Mouse (Mus musculus): Measurements from ENCODE around the gene Vmp1. TPM values are rescaled to one million over a fixed set of nuclear protein-coding genes. Genes with fewer than 3 reads are reported as not detected.

The Vmp1 gene
- polyA plus RNA-seq, 1 experiment from 2014 or later: 97.9 TPM

GRCm38 (mm10) chr11:86542851-86543250 is 140.8 kb downstream of the Vmp1 start:
- peak overlapping the region; percentile 99 for H3K4me3 ChIP-seq

DNA sequence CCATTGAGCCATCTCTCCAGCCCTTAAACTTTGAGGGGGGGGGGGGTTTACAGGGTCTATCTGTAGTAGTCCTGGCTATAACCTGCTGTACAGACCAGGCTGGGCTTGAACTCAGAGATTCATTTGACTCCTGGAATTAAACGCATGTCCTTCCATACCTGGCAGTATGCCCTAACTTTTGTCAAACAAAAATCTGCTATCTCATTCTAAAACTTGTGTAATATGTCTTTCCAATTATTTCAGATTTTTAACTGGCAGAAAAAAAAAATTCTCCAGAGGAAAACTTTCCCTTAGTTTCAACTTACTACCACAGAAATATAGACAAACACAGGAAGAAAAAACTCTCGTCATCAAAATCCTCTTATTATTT is 143.2 kb downstream of the Vmp1 start:
- peaks cover 22% of the 10 kb centered on the region for H3K36me3 ChIP-seq
- WGBS: 93% methylated on average over 2 of the region's 2 CpGs
- peaks cover 17% of the 10 kb centered on the region for H3K4me1 ChIP-seq
- no peaks in the 10 kb centered on the region for H3K9me3 ChIP-seq (replicated peaks)
- no peak overlapping the region for H3K27ac ChIP-seq
- no peak for DNase-seq (ENCODE audit: low spot score)
- H3K4me3 ChIP-seq: no peak overlapping the region
- no peaks in the 10 kb centered on the region for H3K27me3 ChIP-seq (ENCODE audit: low read depth, poor library complexity, severe bottlenecking)

More at GRCm38 (mm10) chr11:86542851-86543250, 140.8 kb downstream of the Vmp1 start:
- DNase-seq (ENCODE audit: low spot score): no peak
- Histone ChIP-seq H3K27me3 (ENCODE audit: low read depth, poor library complexity, severe bottlenecking) (no peaks in the 10 kb centered on the region), H3K27ac (no peak overlapping the region), H3K9me3 (replicated peaks) (no peaks in the 10 kb centered on the region), H3K36me3 (peaks cover 20% of the 10 kb centered on the region), H3K4me1 (peaks cover 20% of the 10 kb centered on the region)
- 87% methylated on average over 1 of the region's 1 CpGs for WGBS

GRCm38 (mm10) chr11:86539716-86540475 is 143.7 kb downstream of the Vmp1 start:
- H3K9me3 ChIP-seq (replicated peaks): no peaks in the 10 kb centered on the region
- no peak for DNase-seq (ENCODE audit: low spot score)
- no peak overlapping the region for H3K4me3 ChIP-seq
- peaks cover 14% of the 10 kb centered on the region for H3K4me1 ChIP-seq
- no peak overlapping the region for H3K27ac ChIP-seq
- WGBS: 93% methylated on average over 6 of the region's 6 CpGs
- H3K36me3 ChIP-seq: peaks cover 26% of the 10 kb centered on the region
- no peaks in the 10 kb centered on the region for H3K27me3 ChIP-seq (ENCODE audit: low read depth, poor library complexity, severe bottlenecking)

DNA sequence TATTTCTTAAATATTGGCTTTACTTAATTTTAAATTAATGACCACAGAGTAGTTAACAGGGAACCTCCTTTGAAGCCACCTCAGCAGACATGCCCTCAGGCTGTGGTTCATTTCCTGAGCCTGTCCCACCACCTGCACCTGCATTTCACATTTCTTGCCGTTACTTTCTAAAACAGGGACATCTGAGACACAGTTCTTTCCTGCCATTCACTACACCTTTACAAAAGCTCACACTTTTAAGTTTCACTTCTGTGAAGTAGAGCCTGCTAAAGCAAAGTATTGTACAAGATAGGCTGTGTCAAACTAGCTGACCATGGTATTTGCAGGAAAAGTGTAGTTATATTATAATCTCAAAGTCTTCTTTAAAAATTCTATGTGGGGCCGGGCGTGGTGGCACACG is 144.8 kb downstream of the Vmp1 start:
- no peak for DNase-seq (ENCODE audit: low spot score)
- Histone ChIP-seq H3K27me3 (ENCODE audit: low read depth, poor library complexity, severe bottlenecking) (no peaks in the 10 kb centered on the region), H3K36me3 (peaks cover 36% of the 10 kb centered on the region), H3K9me3 (replicated peaks) (no peaks in the 10 kb centered on the region), H3K4me1 (peaks cover 13% of the 10 kb centered on the region), H3K4me3 (no peak overlapping the region), H3K27ac (no peak overlapping the region)
- 89% methylated on average over 4 of the region's 4 CpGs for WGBS

- H3K9me3 ChIP-seq (replicated peaks): no peaks in the 10 kb centered on the region
- no peak for DNase-seq (ENCODE audit: low spot score)
- peaks cover 60% of the 10 kb centered on the region for H3K36me3 ChIP-seq
- no peaks in the 10 kb centered on the region for H3K4me1 ChIP-seq
- H3K27me3 ChIP-seq (ENCODE audit: low read depth, poor library complexity, severe bottlenecking): no peaks in the 10 kb centered on the region
- no peak overlapping the region for H3K27ac ChIP-seq
- H3K4me3 ChIP-seq: no peak overlapping the region
- WGBS: 96% methylated on average over 5 of the region's 5 CpGs
Observed at GRCm38 (mm10) chr11:86534201-86534910, 149.3 kb downstream of the Vmp1 start.

MicroRNAs within 50 kb of the gene (microRNA counts, 519-probe panel; counts per million panel counts)
- 2,965 counts per million, percentile 74 among the panel's probes with 10 or more counts for microRNA mmu-miR-21

Small RNA genes lying within 50 kb of the gene (microRNA-seq; reads per million reads assigned to microRNA genes)
- 3,929 reads per million, percentile 89 among the genes with 10 or more reads in this experiment for gene Mir21a

Other genes starting within 250 kb of the Vmp1 start
- 24.2 and 29.7 TPM in 2 replicates for gene Rnft1, start 199.2 kb downstream of the Vmp1 start, polyA plus RNA-seq (2016; fragmentation: Nextera tagmentation; extraction: Ambion mirVana)
- gene Rps6kb1, start 139.0 kb downstream of the Vmp1 start, polyA plus RNA-seq (2016; fragmentation: Nextera tagmentation; extraction: Ambion mirVana): 47.3 and 64.3 TPM in 2 replicates
- gene Tubd1, start 138.8 kb downstream of the Vmp1 start, polyA plus RNA-seq (2016; fragmentation: Nextera tagmentation; extraction: Ambion mirVana): 9.8 and 10.8 TPM in 2 replicates
- 45.6 and 45.9 TPM in 2 replicates for gene Ptrh2, start 149 bp upstream of the Vmp1 start, polyA plus RNA-seq (2016; fragmentation: Nextera tagmentation; extraction: Ambion mirVana)
- 107 and 127 TPM in 2 replicates for gene Cltc, start 73.7 kb upstream of the Vmp1 start, polyA plus RNA-seq (2016; fragmentation: Nextera tagmentation; extraction: Ambion mirVana)
- gene Dhx40, start 123.9 kb upstream of the Vmp1 start, polyA plus RNA-seq (2016; fragmentation: Nextera tagmentation; extraction: Ambion mirVana): 28.4 and 36.1 TPM in 2 replicates

Data from limb, embryonic 10.5 days (tissue).